Mouse (Mus musculus): ENCODE data around the gene Rbfox1.

DNA sequence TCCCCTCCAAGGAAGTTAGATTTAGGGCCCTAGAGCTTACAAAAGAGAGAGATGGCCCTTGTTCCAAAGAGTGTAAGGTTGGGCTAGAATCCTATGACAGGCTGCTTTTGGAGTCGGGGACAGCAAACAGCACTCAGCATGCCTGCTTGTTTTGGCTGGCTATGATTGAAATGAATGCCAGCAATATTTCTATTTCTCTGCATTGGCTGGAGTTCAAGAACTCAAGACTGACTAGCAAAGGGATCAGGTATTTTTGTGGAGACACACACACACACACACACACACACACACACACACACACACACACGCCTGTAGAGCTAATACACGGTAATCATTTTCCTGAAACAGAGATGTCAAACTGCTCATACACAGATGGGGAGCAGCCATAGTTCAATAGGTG, 1566.0 kb downstream of the Rbfox1 start:
- no peak for TF ChIP-seq POLR2A (IDR thresholded peaks at IDR 0.05; ENCODE audit: insufficient read depth, low read depth, low read length)
- no peak for TF ChIP-seq CTCF (IDR thresholded peaks at IDR 0.05; ENCODE audit: insufficient read depth, low read depth, low read length)

Measured in olfactory bulb, adult 2 months (tissue).